Mouse (Mus musculus) layer of hippocampus, postnatal 14 days (tissue): ENCODE measurements around the gene Pif1. TPM values are rescaled to one million over a fixed set of nuclear protein-coding genes. Genes with fewer than 3 reads are reported as not detected.

Source experiments
- DNase-seq, 2 experiments: peaks; one replicate each; pipeline ENCODE4 v3.0.0; 2021 to 2022; ENCODE audit warnings: low spot score in 2 of 2, mixed read lengths in 1 of 2
- total RNA-seq, 2 experiments: library from RNA; stranded (reverse); gene quantifications; 2 replicates each; pipeline ENCODE4 v1.2.3; 2021

Pif1 gene
- total RNA-seq, 2 experiments from 2014 or later: 0.67 to 0.69 TPM

DNA sequence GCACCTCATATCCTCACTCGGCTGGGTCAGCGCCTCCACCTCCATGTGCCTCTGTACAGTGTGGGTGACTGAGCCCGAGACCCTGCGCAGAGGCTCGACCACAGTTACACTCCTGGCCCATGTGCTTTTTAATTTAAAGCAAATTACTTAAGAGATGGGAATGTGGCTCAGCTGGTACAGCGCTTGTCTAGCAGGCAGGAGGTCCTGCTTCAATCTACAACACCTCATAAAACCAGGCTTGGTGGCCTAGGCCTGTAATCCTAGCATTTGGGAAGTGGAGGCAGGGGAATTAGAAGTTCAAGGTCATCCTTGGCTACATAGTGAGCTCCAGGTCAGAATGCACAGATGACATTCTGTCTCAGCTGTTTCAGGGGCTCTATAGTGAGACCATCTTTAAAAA lies 28.2 kb upstream of the Pif1 start:
- no peak for DNase-seq

DNA sequence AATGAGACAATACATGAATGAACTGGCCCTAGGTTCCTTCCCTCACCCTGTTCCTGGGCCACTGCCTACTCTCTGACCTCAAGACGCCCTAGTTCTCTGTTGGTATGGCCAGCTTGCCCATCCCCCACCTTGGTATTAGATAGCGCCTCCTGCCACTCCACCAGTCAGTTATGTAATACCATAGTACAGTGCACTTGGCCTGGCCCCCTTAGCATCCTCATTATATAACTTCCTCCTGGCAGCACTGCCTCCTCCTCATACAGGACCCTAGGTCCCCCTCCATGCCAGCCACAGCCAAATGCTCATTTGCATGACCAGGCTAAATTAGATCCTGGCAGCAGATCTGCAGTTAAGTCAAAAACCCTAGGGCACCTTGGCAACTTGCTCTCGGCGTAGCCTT lies 25.9 kb upstream of the Pif1 start:
- DNase-seq: peak in 1 of 2 experiments; percentile 54

DNA sequence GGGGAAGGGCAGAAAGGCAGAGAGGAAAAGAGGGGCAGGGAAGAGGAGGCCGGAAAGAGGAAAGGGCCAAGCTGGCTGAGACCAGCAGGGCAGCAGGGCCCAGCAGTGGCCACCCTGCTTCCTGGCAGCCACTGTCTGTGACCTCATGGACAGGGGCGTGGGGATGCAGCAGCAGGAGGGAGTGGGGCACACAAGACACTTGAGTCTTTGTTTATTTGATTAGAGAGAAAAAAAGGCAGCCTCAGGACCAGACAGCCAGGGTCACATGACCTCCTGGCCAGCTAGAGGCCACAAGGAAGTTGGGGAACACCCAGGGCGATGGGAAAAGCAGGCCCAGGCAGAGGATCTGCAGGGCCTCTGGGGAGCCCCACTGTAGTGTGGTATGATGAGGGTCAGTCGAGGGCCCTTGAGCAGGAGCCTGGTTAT lies 24.9 kb upstream of the Pif1 start:
- peak; percentile 56 to 61 for DNase-seq

DNA sequence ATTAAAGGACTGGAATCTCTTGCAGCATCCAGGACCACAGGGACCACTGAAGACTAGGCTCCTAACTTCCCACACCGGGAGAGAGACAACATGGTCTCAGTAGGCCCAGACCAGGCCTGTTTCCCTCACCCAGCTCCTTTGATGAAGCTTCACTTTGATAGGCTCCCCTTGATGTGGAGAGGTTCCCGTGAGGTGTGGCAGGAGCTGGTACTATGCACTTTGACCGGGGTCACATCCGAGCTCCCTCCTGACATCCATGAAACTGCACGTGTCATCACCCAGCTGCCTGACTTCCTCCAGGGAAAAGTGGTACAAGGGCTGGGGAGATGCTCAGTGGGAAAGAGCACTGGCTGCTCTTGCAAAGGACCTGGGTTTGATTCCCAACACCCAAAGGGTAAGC lies 23.9 kb upstream of the Pif1 start:
- DNase-seq: no peak

DNA sequence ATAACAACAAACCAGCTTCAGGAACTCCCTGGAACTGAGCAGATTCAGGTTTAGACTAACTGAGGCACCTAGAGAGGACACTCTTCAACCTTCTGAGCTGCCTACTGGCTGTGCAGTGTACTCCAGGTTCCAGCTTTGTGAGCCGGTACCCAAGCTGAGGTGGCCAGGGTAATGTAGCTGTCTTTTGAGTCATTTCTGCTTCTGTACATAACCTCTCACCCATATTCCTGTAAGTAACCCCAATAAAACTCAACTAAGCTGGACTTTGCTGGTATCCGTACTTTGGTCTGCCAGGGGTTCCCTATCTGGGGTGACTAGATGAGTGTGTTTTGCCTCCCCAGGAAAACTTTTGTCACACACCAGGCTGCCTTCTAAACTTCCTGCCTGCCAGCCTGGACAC lies 22.3 kb upstream of the Pif1 start:
- DNase-seq: no peak

DNA sequence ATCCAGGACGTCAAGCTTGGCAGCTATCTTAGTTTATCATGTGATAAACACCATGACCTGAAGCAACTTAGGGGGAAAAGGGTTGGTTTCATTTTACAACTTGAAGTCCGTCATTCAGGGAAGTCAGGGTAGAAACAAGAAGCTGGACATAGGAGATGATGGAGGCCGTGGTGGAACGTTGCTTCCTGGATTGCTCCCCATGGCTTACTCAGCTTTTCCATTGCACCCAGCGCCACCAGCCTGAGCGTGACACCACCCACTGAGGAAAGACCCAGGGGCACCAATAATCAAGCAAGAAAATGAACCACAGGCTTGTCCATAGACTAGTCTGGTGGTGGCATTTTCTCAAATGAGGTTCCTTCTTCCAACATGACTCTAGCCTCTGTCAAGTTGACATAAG lies 18.2 kb upstream of the Pif1 start:
- DNase-seq: no peak

DNA sequence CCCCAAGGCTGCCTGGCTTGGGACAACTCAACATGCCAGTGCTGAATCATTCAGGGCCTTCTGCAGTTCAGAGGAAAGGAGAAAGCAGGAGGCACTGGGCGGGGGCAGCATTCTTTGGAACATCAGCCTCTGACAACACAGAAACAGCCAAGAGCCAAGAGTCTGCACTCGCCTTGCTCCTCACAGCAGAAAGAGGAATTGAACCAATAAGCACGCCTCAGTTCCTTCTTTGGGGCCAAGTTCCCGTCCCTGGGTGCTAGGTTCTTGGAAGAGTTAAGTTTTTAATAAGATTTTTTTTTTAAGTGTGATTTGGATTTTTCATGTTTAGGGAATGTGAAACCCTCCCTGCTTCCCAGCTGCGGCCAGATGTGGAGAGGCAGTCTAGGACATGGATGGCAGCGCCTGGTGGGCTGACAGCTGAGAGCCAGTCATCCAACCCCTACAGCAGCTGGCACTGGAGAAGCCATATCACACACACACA lies 17.4 kb upstream of the Pif1 start:
- DNase-seq: no peak

DNA sequence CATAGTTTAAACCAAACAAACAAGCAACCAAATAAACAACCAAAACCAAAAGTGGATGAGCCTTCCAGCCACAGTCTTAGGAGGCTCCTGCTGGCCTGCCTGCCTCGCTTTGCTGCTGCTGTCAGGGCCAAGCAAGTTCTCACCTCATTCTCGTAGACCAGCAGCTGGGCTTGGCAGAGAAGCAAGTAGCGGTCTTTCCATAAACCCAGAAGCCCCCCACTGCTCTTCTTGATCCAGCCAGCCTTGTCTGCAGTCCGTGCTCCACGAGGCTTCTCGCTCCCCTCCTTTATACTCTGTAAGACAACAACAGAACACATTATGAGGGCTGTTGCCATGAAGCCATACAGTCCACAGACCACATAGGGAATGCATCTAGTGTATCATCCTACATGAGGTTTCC lies 14.1 kb upstream of the Pif1 start:
- DNase-seq: no peak

DNA sequence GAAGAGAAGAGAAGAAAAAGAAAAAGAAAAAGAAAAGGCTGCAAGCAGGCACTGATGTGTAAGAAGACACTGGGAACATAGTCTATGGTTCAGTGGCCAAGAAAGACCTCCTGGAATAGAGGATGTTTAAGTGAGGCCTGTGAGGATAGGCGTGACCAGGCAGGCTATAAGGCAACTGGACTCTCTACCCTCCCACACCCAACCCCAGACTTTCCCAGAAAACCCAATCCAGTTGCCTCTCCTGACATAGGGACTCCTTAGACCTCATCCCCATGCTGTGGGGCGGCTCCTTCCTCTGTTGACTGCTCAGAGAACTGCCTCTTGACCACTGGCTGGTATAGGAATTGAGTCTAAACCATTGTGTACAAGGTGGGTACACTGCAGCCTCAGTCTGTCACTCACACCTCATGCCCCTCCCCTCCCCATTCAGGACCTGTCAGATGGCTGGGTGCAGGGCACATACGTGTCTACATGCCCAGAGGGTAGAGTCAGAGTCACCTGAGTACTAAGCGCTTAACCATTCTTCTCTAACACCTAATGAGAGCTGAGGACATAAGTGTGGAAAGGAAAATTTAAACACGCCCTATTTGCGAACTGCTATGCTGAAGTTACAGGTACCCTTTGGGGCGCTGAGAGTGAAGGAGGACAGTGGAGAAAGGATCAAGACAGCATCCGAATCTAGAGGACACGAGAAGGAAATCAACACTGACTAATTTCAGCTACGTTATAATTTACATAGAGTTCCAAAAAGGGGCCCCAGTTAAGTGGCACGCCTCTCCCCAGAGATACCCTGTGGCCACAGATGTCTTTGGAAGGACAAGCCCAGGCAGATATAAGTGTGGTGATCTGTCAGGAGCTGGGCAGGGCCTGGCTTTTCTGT lies 12.2 kb upstream of the Pif1 start:
- DNase-seq: no peak

DNA sequence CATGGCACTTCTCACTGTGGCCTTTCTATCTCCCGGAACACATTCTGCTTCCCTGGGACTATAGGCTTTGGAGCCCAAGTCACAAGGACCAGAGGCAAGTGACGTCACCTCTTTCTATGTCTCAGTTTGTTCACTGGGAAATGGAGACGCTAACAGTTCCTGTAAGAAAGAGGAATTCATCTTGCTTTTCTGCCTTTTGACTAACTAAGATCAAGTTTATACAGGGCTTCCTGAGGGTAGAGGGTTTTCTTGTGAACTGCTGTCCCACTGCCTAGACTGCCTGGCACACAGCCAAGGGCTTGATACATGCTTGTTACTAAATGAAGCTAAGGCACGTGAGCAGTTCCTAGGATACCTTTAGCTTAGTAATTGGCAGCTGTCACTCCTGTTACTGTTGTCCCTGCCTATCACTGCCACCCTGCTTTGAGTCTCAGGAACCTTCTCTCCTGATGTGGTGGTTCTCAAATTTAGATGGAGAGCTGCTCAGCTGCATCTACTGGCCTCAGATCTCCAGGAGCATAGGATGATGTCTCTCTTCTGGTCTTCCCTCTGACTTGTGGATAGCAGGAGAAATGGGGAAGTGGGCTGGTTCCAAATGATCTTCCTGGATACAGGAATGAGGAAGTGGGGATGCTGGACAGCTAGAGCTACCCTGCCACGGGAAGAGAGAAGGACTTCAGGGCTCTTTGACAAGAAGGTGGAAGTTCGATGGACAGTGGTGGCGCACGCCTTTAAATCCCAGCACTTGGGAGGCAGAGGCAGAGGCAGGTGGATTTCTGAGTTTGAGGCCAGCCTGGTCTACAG lies 11.4 kb upstream of the Pif1 start:
- DNase-seq: no peak

DNA sequence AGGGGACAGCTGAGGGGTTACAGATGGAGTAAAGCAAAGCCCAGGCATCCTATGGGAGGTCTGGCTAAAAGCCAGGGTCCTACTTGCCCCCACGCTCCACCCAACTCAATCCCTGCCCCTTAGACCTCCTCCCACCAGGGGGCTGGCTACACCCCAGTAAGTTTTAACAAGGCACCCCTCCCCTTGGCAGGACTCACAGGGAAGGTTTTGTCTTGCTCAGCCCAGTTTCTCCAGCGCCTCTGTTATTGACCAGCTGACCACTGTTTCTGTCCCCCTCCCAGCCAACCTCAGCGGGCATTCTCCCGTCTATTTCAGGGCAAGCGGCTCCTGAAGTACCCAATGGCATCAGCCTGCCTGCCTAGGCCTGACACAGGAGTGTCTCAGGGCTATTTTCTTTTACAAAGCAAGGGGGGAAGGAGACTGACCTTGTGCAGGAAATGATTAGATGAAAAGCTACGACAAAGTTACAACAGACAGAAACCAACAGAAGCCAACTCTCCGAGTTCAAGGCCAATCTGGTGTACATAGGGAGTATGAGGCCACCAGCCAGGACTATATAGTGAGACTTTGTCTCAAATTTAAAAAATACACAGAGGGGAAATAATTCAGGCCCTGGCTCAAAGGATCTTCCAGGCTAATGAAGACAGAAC lies 10.0 kb upstream of the Pif1 start:
- peak in 1 of 2 experiments; percentile 39 for DNase-seq

DNA sequence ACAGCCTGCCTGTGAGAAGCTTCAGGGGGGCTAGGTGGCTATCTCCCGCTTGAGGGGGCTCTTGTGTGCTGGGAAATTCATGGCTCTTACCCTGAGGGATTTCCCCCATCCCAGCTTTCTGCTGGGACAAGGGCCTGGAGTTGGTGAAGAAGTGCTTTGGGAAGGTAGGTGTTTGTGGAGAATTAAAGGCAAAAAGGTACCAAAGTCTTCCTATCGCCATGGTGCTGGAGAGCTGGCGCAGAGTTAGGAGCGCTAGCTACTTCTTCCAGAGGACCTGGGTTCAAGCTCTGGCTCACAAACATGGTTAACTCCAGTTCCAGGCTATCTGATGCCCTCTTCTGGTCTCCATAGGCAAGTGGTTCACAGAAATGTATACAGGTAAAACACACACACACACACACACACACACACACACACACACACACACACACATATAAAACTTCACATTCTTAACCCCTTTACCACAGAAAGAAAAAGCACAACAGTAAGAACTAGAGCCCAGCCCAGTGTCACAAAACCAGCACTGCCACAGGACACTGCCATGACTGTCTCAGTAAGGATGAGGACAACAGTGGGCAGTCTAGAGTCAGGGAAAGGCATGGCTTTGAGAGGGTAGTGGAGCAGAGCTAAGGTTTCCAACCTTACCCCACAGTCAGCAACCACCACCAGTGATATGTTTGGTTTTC lies 9.3 kb upstream of the Pif1 start:
- no peak for DNase-seq

DNA sequence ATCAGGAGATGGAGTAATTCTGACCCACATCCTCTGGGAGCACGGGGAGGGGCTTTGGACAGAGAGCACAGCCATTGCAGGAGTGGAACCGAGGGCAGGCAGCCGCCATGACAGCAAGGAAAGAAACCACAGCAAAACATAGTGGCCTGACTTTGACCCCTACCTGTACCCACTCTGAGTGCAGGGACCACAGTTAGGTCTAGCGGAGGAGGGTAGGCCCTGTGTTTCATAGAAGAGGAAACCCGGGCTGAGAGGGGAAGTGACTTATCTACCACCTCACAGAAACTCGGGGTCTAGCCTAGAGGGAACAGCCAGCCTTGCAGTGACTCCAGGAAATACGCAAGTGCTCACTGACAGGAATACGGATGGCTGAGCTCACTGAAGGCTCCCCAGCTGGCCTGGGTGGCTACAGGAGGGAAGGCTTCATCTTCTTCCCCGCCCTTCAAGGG lies 8.1 kb upstream of the Pif1 start:
- no peak for DNase-seq

DNA sequence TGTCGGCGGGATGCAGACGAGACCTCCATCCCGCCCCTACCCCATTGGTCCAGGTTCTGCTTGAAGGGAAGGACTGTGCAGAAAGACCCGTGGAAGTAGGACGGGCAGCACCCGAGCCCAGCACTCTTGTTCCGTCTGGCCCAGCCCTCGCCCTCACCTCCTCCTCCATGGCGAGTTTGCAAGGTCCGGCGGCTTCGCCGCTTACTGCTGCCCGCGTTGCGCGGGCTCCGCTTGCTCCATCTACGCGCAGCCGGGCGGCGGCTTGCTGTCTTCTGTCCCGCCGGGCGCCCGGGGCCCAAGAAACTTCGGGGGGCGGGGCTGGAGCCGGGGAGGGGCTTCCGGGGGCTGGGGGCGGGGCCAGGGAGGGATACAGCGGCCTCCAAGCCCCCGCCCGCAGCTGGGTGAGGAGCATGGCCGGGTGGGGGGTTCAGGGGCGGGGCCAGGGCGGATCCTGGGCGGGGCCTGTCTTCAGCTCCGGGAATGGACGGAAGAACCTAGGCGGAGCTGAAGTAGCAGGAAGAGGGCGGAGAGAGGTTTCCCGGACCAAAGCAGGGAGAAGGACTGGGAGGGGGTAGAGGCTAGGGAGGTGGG lies 7.1 kb upstream of the Pif1 start, which contains the start of gene Plekho2:
Gene Plekho2, minus strand, starts transcription at position 260 of the 591 bp plus-strand sequence.
- DNase-seq: peak; percentile 74 to 88

DNA sequence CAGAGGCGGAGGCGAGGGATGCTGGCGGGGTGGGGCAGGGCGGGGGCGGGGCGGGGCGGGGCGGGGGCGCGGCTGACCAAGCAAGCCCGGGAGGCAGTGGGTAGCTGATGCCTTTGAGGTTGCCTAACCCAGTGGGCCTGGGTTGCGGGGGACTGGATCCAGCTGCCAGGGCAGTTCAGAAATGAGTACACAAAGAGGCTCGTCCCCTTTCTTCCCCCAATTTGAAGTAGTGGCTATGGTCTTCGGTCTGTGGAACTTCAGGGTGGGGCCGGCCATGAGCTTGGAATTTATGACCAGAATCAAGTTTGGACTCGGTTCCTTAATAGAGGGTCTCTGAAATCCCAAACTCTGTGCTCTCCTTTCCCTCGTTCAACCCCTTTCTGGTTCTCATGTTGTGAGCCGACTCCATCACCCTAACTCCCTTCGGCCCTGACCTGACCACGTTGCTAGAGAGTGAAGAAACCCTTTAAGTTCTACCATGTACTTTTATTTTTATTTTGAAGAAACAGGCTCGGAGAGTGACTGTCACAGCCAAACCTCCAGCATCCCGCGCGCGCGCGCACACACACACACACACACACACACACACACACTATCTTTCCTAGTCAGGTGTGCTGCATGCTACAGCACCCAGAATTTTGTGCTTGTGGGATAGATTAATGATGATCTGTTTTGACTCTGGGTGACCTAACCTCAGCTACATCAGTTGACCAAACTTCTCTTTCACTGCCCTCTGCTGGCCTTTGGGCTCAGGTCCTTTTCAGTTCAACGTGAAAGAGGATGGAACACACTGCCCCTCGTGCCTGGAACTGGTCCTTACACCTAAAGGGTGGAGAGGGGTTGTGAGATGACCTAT lies 6.3 kb upstream of the Pif1 start:
- peak; percentile 75 to 80 for DNase-seq

DNA sequence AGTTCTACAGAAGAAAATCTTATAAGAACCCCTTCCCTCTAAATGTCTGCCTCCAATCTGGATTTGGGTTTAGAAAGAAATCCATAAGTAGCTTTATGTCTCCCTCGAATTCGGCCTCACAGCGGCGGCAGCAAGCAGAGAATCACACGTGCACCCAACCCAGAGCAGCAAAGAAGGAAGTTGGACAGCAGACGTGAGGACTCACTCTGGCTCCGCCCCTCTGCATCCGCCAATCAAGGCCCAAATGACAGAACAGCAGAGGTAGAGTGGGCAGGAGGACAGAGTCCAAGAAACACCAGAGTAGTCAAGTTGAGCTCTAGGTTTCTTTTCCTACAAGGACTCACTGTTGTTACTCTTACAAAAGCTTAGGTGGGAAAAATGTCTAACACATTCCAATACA lies 3.9 kb upstream of the Pif1 start:
- no peak for DNase-seq

DNA sequence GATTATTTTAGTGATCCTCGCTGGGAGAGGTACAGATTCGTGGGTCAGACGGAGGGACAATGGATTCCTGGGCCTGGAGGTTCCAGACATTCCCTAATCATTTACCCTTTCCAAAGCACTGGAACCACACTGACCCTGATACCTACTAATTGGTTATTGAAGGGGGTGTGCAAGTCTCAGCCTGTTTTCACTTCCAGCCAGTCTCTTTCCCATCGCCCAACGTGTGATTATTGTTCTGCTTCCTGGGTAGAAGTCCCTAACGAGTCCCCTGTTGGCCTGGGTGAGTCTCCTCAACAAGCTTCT lies 261 bp downstream of the Pif1 start:
- DNase-seq: no peak

DNA sequence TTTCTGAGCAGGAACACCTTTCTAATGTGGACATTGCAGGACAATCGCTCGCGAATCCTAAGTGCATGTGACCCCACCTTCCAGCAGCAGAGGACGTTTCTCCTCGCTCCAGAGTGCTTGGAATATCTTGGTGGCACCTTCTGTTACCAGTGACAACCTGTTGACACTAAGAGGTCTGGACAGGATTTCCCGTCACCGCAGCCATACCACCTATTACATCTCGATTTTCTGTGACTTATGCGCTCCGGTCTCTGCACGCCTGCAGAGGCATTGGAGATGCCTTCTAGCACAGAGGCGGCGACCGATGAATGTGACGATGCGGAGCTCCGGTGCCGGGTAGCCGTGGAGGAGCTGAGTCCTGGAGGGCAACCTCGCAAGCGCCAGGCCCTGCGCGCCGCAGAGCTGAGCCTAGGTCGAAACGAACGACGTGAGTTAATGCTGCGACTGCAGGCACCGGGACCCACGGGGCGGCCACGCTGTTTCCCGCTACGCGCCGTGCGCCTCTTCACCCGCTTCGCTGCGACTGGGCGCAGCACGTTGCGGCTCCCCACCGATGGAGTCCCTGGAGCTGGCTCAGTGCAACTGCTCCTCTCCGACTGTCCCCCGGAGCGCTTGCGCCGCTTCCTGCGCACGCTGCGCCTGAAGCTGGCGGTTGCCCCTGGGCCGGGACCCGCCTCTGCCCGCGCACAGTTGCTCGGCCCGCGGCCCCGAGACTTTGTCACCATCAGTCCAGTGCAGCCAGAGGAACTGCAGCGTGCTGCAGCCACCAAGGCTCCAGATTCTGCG lies 806 bp downstream of the Pif1 start:
- DNase-seq: peak in 1 of 2 experiments; percentile 22

DNA sequence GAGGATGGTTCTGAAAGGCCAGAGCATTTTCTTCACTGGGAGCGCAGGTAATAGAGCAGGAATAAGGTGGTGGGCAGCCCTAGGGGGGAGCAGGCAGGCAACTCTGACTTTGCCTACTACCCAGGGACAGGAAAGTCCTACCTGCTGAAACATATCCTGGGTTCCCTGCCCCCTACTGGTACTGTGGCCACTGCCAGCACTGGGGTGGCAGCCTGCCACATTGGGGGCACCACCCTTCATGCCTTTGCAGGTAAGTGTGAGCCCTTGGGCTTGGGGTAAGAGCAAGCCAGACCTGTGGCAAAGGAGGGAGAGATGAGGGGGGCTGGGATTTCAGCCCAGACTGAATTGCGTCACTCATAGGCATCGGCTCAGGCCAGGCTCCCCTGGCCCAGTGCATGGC lies 2.1 kb downstream of the Pif1 start:
- DNase-seq: no peak
